Mouse (Mus musculus): ENCODE data around the gene Nmnat3. TPM values are rescaled to one million over a fixed set of nuclear protein-coding genes. Genes with fewer than 3 reads are reported as not detected.

The Nmnat3 gene
- polyA plus RNA-seq, 1 experiment from 2014 or later, result 1.3 TPM

DNA sequence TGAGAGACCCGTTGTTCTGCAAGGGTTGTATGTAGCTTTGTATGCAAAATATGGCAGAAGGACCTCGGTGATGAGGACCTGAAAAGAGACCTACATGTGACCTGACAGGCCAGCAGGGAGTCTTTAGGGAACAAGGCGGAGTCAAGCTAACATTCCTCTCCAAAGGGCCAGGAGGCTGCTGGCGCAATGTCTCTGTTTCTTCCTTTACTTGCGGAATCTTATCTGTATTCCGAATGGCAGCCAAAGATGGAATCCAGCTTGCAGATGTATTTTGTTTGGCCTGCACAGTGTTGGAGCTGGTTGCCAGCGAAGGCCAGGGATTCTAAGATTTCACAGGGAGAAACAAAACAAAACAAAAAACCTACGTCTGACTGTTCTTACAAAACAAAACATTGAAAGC is 141.5 kb downstream of the Nmnat3 start:
- Histone ChIP-seq H3K4me2 (replicated peaks) (no peak overlapping the region), H3K4me1 (replicated peaks) (peaks cover 35% of the 10 kb centered on the region), H3K27me3 (peaks cover 50% of the 10 kb centered on the region), H3K27ac (no peak overlapping the region), H3K9ac (replicated peaks) (no peak overlapping the region), H3K9me3 (no peaks in the 10 kb centered on the region), H3K36me3 (no peaks in the 10 kb centered on the region), H3K4me3 (replicated peaks) (no peak overlapping the region)
- WGBS, result 73% methylated on average over 8 of the region's 8 CpGs
- ATAC-seq, result no peak

DNA sequence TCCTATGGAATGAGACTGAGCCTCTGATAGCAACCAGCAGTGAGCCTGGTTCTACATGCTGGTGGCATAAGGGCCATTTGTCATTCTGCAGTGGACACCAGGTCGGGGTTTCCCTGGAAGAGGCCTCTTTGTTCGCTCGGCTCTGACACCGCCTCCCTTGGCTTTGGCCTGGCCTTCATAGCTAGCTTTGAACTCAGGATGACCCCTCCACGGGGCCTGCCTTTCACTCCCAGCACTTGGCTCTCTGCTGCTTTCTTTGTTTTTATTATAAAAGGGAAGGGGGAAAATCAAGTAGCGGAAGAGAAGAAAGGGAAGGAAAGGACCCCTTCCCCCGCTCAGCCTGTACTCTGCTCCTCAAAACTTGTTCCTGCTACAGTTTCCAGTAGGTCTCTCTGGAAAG is 142.6 kb downstream of the Nmnat3 start:
- no peak overlapping the region for H3K9ac ChIP-seq (replicated peaks)
- H3K4me2 ChIP-seq (replicated peaks), result no peak overlapping the region
- no peaks in the 10 kb centered on the region for H3K36me3 ChIP-seq
- no peak for ATAC-seq
- no peak overlapping the region for H3K4me3 ChIP-seq (replicated peaks)
- peaks cover 31% of the 10 kb centered on the region for H3K4me1 ChIP-seq (replicated peaks)
- H3K9me3 ChIP-seq, result no peaks in the 10 kb centered on the region
- 10% methylated on average over 7 of the region's 7 CpGs for WGBS
- peaks cover 43% of the 10 kb centered on the region for H3K27me3 ChIP-seq
- no peak overlapping the region for H3K27ac ChIP-seq

DNA sequence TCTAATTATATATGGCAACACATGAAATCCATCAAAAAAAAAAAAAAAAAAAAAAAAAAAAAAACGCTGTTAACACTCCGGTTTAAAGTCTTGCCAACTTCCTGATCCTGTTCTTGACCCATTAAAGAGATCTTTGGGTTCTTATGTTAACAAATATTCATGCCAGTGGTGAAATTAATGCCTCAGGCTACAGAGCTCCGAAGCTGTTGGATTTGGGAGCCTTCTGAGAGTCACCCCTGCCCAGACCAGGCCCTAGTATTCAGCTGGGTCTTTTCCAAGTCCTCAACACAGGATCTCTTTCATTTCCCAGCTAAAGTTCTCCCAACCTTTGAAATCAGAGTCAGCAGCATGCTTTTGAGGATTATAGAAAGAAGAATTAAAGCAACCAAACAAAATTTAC is 143.3 kb downstream of the Nmnat3 start:
- Histone ChIP-seq H3K36me3 (no peaks in the 10 kb centered on the region), H3K9ac (replicated peaks) (no peak overlapping the region), H3K4me3 (replicated peaks) (no peak overlapping the region), H3K9me3 (no peaks in the 10 kb centered on the region), H3K4me1 (replicated peaks) (peaks cover 24% of the 10 kb centered on the region), H3K27me3 (peaks cover 36% of the 10 kb centered on the region), H3K4me2 (replicated peaks) (no peak overlapping the region), H3K27ac (no peak overlapping the region)
- WGBS, result 72% methylated on average over 3 of the region's 3 CpGs
- ATAC-seq, result no peak

DNA sequence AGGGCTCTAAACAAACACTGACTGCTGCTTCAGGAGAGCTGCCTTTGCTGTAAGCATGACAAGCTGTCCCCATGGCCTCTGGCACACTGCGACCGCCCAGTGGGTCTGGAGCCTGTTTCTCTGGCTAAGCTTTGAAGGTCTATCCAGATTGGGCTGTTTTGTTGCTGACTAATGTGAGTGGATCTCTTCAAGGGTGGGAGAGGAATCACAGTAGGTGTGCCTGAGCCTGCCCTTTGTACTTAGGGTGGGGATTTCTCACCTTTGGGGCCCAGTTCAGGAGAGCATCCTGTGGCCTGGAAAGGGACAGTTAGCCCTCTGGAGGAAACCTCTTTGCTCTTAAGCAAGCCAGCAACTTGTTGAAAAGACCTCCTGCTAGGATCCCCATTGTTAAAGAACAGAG is 145.8 kb downstream of the Nmnat3 start:
- H3K9ac ChIP-seq (replicated peaks), result no peak overlapping the region
- peaks cover 17% of the 10 kb centered on the region for H3K4me1 ChIP-seq (replicated peaks)
- no peaks in the 10 kb centered on the region for H3K36me3 ChIP-seq
- H3K9me3 ChIP-seq, result no peaks in the 10 kb centered on the region
- no peak overlapping the region for H3K27ac ChIP-seq
- no peak overlapping the region for H3K4me3 ChIP-seq (replicated peaks)
- H3K4me2 ChIP-seq (replicated peaks), result no peak overlapping the region
- ATAC-seq, result no peak
- H3K27me3 ChIP-seq, result peaks cover 14% of the 10 kb centered on the region; the same call in 1 of the 2 replicates
- WGBS, result 14% methylated on average over 2 of the region's 2 CpGs

DNA sequence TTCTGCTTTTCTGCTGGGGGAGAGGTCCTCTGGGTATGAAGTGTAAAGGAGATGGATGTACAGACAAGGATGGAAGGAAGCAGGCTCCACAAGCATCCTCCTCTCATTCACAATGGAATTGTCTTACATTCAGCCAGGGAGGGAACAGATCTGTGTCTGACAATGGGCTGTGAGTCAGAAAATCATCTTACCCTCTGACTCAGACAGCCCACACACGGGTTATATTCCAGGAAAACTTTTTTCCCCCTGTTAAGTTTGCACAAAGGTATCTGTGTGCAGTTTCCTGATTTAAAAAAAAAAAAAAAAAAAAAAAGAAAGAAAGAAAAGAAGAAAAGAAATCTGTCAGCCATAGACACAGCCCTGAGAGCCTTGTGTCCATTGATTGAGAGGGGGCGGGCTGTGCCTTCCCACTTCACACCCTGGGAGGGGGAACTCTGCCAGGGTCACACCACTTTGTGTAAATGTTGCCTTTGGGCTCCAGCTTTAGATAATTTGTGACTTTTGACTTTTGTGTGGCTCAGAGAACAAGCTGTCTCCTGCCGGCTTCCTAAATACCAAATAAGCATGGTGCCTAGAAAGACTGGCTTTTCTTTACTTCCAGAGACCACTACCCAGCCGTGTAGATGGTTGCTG is 146.8 kb downstream of the Nmnat3 start:
- H3K4me3 ChIP-seq (replicated peaks), result no peak overlapping the region
- no peak for ATAC-seq
- no peak overlapping the region for H3K27ac ChIP-seq
- H3K36me3 ChIP-seq, result no peaks in the 10 kb centered on the region
- no peaks in the 10 kb centered on the region for H3K9me3 ChIP-seq
- no peak overlapping the region for H3K4me2 ChIP-seq (replicated peaks)
- peaks cover 20% of the 10 kb centered on the region for H3K4me1 ChIP-seq (replicated peaks)
- 17% methylated on average over 4 of the region's 4 CpGs for WGBS
- H3K9ac ChIP-seq (replicated peaks), result no peak overlapping the region
- H3K27me3 ChIP-seq, result peaks cover 14% of the 10 kb centered on the region; the same call in 1 of the 2 replicates

DNA sequence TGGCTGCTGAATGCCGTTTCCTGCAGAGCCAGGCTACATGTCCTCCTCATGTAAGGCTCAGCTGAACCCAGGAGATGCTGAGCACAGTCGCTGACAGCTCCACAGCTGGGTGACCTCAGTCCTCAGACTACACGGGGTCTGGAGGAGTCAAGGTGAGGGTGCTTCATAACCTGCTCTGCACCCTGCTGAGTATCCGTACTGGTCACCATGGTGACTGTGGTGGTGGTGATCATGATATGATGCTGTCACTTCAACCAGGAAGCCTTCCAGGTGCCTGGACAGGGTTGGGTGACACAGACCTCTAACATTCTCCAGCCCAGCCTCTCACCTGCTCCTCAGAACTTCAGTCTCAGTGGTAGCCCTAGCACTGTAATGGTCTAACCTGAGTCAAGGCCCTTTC is 150.6 kb downstream of the Nmnat3 start:
- no peak overlapping the region for H3K4me2 ChIP-seq (replicated peaks)
- peaks cover 2% of the 10 kb centered on the region; the same call in 1 of the 2 replicates for H3K27me3 ChIP-seq
- H3K36me3 ChIP-seq, result no peaks in the 10 kb centered on the region
- no peak for ATAC-seq
- H3K9ac ChIP-seq (replicated peaks), result no peak overlapping the region
- 89% methylated on average over 4 of the region's 4 CpGs for WGBS
- H3K4me1 ChIP-seq (replicated peaks), result peaks cover 14% of the 10 kb centered on the region
- no peaks in the 10 kb centered on the region for H3K9me3 ChIP-seq
- no peak overlapping the region for H3K4me3 ChIP-seq (replicated peaks)
- no peak overlapping the region for H3K27ac ChIP-seq

DNA sequence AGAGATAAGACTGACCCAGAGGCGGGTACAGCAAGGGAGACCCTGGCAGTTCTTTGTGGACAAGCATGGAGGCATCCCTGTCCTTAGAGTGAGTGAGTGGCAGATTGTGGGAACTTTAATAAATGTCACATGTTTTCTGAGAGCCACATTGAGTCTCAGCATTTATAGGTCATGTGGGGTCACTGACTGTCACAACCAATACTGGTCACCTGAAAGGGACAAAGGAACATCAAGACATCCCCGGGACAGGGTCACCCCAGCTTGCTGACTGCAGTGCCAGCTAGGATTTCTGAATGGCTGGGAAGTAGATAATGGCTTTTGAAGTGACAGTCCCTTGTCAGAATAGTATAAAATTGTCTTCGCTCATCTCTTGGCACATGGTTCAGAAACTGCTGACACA is 151.9 kb downstream of the Nmnat3 start:
- Histone ChIP-seq H3K9me3 (no peaks in the 10 kb centered on the region), H3K27me3 (no peaks in the 10 kb centered on the region; the same call in 1 of the 2 replicates), H3K9ac (replicated peaks) (no peak overlapping the region), H3K36me3 (no peaks in the 10 kb centered on the region), H3K4me3 (replicated peaks) (no peak overlapping the region), H3K4me1 (replicated peaks) (peaks cover 4% of the 10 kb centered on the region; the same call in 1 of the 2 replicates), H3K4me2 (replicated peaks) (no peak overlapping the region), H3K27ac (no peak overlapping the region)
- ATAC-seq, result no peak
- 60% methylated on average over 3 of the region's 3 CpGs for WGBS

DNA sequence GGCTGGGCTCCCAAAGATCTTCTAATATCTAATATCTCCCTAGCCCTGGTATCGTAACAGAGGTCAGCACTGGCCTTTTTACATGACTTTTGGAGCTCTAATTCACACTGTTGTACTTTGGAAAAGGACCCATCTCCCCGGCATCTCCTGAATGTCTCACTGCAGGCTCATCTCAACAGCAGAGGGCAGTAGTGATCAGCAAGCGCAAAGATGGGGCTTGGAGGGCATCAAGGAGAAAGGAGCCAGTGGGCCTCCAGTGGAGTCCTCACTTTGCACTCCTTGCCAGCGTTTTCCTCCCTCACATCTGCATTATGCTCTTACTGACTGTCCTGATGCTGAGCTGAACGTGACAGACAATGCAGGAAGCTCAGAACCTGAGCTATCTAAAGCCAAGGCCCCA is 155.4 kb downstream of the Nmnat3 start:
- Histone ChIP-seq H3K4me3 (replicated peaks) (no peak overlapping the region), H3K36me3 (no peaks in the 10 kb centered on the region), H3K4me1 (replicated peaks) (peaks cover 3% of the 10 kb centered on the region; the same call in 1 of the 2 replicates), H3K27me3 (no peaks in the 10 kb centered on the region), H3K4me2 (replicated peaks) (no peak overlapping the region), H3K9me3 (no peaks in the 10 kb centered on the region), H3K9ac (replicated peaks) (no peak overlapping the region), H3K27ac (no peak overlapping the region)
- ATAC-seq, result no peak
- WGBS, result 46% methylated on average over 5 of the region's 5 CpGs

DNA sequence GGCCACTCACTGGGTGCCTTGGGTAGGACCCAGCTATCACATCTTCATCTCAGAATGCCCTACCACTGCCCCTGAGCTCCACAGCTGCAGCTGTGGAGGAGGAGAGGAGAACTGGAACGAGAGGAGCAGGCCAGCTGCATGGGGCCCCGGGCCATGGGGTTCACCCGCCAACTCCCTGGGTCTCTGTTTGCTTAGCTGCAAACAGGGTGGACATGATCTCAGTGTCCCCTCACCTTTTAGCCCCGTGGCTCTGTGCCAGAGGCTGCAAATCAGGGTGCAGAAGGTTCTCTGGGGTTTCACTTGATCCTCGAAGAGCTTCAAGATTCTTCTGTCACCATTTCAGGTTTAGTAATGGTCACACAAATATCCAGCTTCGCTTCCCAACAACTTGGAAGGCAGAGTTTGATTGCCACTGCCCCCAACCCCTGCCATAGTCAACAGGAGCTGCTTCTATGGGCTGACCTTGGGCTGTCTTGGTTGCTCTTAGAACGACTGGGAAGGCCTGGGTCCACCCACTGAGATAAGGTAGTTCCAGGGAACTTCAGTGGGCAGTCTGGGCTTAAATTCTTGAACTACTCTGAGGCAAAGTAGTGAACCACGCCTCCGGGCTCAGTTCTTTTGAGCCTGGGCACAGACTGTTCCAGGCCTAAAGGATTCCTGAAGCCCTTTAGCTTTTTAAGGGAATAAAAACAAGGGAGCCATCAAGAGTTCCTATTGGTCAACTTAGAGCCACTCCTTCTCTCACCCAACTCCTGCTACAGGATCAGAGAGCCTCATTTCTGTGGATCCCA is 158.3 kb downstream of the Nmnat3 start:
- H3K9ac ChIP-seq (replicated peaks), result no peak overlapping the region
- H3K27ac ChIP-seq, result no peak overlapping the region
- WGBS, result 77% methylated on average over 9 of the region's 9 CpGs
- H3K4me2 ChIP-seq (replicated peaks), result no peak overlapping the region
- no peak overlapping the region for H3K4me3 ChIP-seq (replicated peaks)
- no peaks in the 10 kb centered on the region for H3K36me3 ChIP-seq
- ATAC-seq, result no peak
- no peaks in the 10 kb centered on the region for H3K27me3 ChIP-seq
- no peaks in the 10 kb centered on the region for H3K9me3 ChIP-seq
- H3K4me1 ChIP-seq (replicated peaks), result peaks cover 7% of the 10 kb centered on the region; the same call in 1 of the 2 replicates

DNA sequence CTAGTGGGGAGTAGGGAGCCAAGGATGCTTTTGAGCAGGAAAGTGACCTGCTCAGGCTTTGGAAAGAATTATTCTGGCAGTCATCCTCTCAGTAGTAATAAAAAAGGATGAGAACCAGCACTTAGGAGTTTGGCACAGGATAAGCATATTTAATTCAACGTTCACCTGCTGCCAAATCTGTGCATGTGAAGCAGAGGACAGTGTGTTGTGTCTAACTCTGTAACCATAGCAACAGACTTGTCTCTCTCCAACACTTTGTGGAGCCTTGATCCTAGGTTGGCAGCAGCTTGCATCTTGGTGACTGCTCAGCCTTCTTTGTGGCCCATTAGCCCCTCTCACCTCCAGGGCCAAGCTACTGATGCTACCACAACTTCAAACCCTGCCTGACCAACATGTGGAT is 163.7 kb downstream of the Nmnat3 start:
- peaks cover 7% of the 10 kb centered on the region; the same call in 1 of the 2 replicates for H3K4me1 ChIP-seq (replicated peaks)
- 85% methylated on average over 1 of the region's 1 CpGs for WGBS
- H3K4me3 ChIP-seq (replicated peaks), result no peak overlapping the region
- H3K27ac ChIP-seq, result no peak overlapping the region
- no peak for ATAC-seq
- no peak overlapping the region for H3K4me2 ChIP-seq (replicated peaks)
- no peaks in the 10 kb centered on the region for H3K36me3 ChIP-seq
- no peaks in the 10 kb centered on the region for H3K27me3 ChIP-seq
- no peaks in the 10 kb centered on the region for H3K9me3 ChIP-seq
- H3K9ac ChIP-seq (replicated peaks), result no peak overlapping the region

DNA sequence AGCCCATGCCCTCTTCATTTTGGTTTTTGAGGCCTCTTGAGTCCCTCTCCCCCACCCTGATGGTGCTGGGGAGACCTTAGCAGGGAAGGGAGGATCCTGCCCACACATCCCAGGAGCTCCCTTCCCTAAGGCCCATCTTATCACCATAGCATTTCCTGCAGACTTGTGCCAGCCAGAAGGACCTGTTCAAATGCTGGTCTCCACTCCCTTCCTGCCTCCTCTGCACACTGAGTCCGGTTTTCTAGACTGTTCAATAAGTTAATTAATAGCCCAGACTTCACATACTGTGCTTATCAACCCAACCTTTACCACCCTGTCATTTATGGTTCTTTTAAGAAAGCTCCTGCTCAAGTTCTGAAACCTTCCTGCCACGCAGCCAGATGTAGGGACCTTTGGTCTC is 179.5 kb downstream of the Nmnat3 start:
- H3K4me1 ChIP-seq (replicated peaks), result 0 out of 2 replicates have a peak, but pooled peaks cover 3% of the 10 kb centered on the region
- no peak overlapping the region for H3K27ac ChIP-seq
- no peak overlapping the region for H3K9ac ChIP-seq (replicated peaks)
- no peaks in the 10 kb centered on the region for H3K36me3 ChIP-seq
- H3K4me2 ChIP-seq (replicated peaks), result no peak overlapping the region
- WGBS, result 69% methylated on average over 2 of the region's 2 CpGs
- no peaks in the 10 kb centered on the region for H3K9me3 ChIP-seq
- no peaks in the 10 kb centered on the region for H3K27me3 ChIP-seq
- H3K4me3 ChIP-seq (replicated peaks), result no peak overlapping the region
- no peak for ATAC-seq

Data from midbrain, embryonic 13.5 days (tissue).